Mouse (Mus musculus): ENCODE data around the gene Ppp1r3f. TPM values are rescaled to one million over a fixed set of nuclear protein-coding genes. Genes with fewer than 3 reads are reported as not detected.

Gene Ppp1r3f
- polyA plus RNA-seq, 1 experiment: 4.0 TPM

DNA sequence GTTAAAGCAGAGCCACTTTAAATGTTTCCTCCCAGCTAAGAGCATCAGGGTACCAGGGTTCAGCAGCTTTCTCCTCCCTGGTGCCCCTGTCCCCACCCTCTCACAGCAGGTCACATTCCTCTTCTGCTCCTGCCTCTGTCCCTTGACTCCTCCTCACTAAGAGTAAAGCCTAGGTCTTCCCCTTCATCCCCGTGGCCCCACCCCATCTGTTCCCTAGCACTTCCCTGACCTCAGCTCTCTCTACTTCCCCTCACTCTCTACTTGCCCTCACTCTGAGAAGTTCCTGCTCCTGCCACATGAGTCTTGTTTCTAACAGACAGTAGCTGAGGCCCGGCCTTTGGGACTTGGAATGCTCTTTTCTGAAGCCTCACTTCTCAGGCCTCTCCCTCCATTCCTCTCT, 11.0 kb downstream of the Ppp1r3f start:
- 0 out of 2 replicates have a peak, but pooled peaks cover 1% of the 10 kb centered on the region for H3K36me3 ChIP-seq (ENCODE audit: control insufficient read depth, insufficient read depth, low read length)
- TF ChIP-seq POLR2A (IDR thresholded peaks at IDR 0.05; ENCODE audit: low read depth, low read length): no peak
- TF ChIP-seq CTCF (IDR thresholded peaks at IDR 0.05; ENCODE audit: extremely low read depth, insufficient read depth, insufficient read length, insufficient replicate concordance): no peak
- no peak overlapping the region for H3K27ac ChIP-seq (ENCODE audit: insufficient read depth, low read length)
- 41% methylated on average over 2 of the region's 2 CpGs for WGBS
- H3K27me3 ChIP-seq (ENCODE audit: control insufficient read depth, insufficient read depth, low read length): no peaks in the 10 kb centered on the region
- no peak overlapping the region for H3K4me3 ChIP-seq (ENCODE audit: extremely low read depth, insufficient read depth, insufficient read length)
- no peaks in the 10 kb centered on the region; the same call in 1 of the 2 replicates for H3K4me1 ChIP-seq (ENCODE audit: control insufficient read depth, insufficient read depth, insufficient read length)
- DNase-seq (ENCODE audit: low read depth in 1 of 2, low spot score in 2 of 2): no peak

DNA sequence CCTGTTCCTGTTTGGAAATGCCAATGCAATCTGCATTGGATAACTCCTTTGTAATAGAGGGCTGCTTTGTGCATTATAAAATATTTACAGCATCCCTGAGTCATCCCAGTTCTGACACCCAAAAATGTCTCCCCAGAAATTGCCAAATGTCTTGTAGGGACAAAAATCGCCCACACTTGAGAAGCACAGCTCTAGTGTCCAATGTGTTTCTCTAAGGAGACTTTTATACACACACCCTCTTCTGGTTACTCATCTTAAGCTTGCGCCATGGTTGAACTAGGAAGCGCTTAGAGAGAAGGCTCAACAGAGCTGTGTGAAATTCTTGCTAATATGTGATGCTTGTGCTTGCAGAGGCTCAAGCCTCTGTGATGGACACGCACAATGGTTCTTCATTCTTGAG, 20.6 kb downstream of the Ppp1r3f start:
- TF ChIP-seq POLR2A (IDR thresholded peaks at IDR 0.05; ENCODE audit: low read depth, low read length) (no peak), CTCF (IDR thresholded peaks at IDR 0.05; ENCODE audit: extremely low read depth, insufficient read depth, insufficient read length, insufficient replicate concordance) (no peak)
- no peaks in the 10 kb centered on the region for H3K27me3 ChIP-seq (ENCODE audit: control insufficient read depth, insufficient read depth, low read length)
- H3K4me1 ChIP-seq (ENCODE audit: control insufficient read depth, insufficient read depth, insufficient read length): no peaks in the 10 kb centered on the region
- no peaks in the 10 kb centered on the region for H3K36me3 ChIP-seq (ENCODE audit: control insufficient read depth, insufficient read depth, low read length)
- no peak for DNase-seq (ENCODE audit: low read depth in 1 of 2, low spot score in 2 of 2)
- H3K27ac ChIP-seq (ENCODE audit: insufficient read depth, low read length): no peak overlapping the region
- 84% methylated on average over 4 of the region's 4 CpGs for WGBS
- H3K4me3 ChIP-seq (ENCODE audit: extremely low read depth, insufficient read depth, insufficient read length): no peak overlapping the region

DNA sequence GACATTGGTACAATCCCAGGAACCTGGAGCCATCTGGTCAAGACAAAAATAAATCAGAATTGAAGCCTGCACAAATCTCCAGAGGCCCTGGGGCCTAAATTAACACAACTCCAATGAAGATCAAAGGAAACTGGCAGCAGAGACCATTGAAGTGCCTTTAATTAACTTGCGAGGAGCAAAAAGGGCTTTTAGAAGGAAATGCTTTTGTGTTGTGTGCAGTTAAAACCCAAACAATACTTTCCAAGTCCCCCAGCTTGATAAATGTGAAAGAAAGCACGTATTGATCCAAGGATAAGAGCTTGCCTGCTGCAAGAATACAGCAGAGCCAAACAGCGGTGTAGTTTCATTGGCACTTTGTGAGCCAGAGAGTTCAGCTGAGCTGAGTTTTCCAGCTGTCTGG, 49.1 kb downstream of the Ppp1r3f start:
- no peaks in the 10 kb centered on the region for H3K27me3 ChIP-seq (ENCODE audit: control insufficient read depth, insufficient read depth, low read length)
- TF ChIP-seq POLR2A (IDR thresholded peaks at IDR 0.05; ENCODE audit: low read depth, low read length): no peak
- no peak for TF ChIP-seq CTCF (IDR thresholded peaks at IDR 0.05; ENCODE audit: extremely low read depth, insufficient read depth, insufficient read length, insufficient replicate concordance)
- 83% methylated on average over 3 of the region's 3 CpGs for WGBS
- no peak overlapping the region for H3K4me3 ChIP-seq (ENCODE audit: extremely low read depth, insufficient read depth, insufficient read length)
- no peaks in the 10 kb centered on the region for H3K4me1 ChIP-seq (ENCODE audit: control insufficient read depth, insufficient read depth, insufficient read length)
- DNase-seq (ENCODE audit: low read depth in 1 of 2, low spot score in 2 of 2): no peak
- H3K27ac ChIP-seq (ENCODE audit: insufficient read depth, low read length): no peak overlapping the region
- H3K36me3 ChIP-seq (ENCODE audit: control insufficient read depth, insufficient read depth, low read length): no peaks in the 10 kb centered on the region

Other genes starting within 250 kb of the Ppp1r3f start
- 0.32 and 0.43 TPM in 2 replicates for gene Usp27x, start 198.5 kb downstream of the Ppp1r3f start, polyA plus RNA-seq (2012; rRNA removed)
- gene Foxp3, start 639 bp downstream of the Ppp1r3f start, polyA plus RNA-seq (2012; rRNA removed): 5.7 and 10.5 TPM in 2 replicates
- gene Ccdc22, start 31.2 kb upstream of the Ppp1r3f start, polyA plus RNA-seq (2012; rRNA removed): 15.1 and 19.9 TPM in 2 replicates
- 0.07 and 0.09 TPM in 2 replicates for gene Cacna1f, start 32.8 kb upstream of the Ppp1r3f start, polyA plus RNA-seq (2012; rRNA removed)
- 2.4 and 3.2 TPM in 2 replicates for gene Syp, start 64.2 kb upstream of the Ppp1r3f start, polyA plus RNA-seq (2012; rRNA removed)
- gene Prickle3, start 83.0 kb upstream of the Ppp1r3f start, polyA plus RNA-seq (2012; rRNA removed): 27.1 and 30.6 TPM in 2 replicates
- gene Plp2, start 97.1 kb upstream of the Ppp1r3f start, polyA plus RNA-seq (2012; rRNA removed): 88.2 and 90.0 TPM in 2 replicates
- 0.29 and 0.52 TPM in 2 replicates for gene Magix, start 107.0 kb upstream of the Ppp1r3f start, polyA plus RNA-seq (2012; rRNA removed)
- gene Gpkow, start 122.8 kb upstream of the Ppp1r3f start, polyA plus RNA-seq (2012; rRNA removed): 6.1 and 6.2 TPM in 2 replicates
- 38.4 and 41.7 TPM in 2 replicates for gene Wdr45, start 140.1 kb upstream of the Ppp1r3f start, polyA plus RNA-seq (2012; rRNA removed)
- 0.13 and 0.75 TPM in 2 replicates for gene Gm45208, start 148.0 kb upstream of the Ppp1r3f start, polyA plus RNA-seq (2012; rRNA removed)
- gene Praf2, start 154.2 kb upstream of the Ppp1r3f start, polyA plus RNA-seq (2012; rRNA removed): 26.0 and 33.7 TPM in 2 replicates
- gene Ccdc120, start 176.6 kb upstream of the Ppp1r3f start, polyA plus RNA-seq (2012; rRNA removed): 1.6 and 1.7 TPM in 2 replicates
- gene Tfe3, start 188.3 kb upstream of the Ppp1r3f start, polyA plus RNA-seq (2012; rRNA removed): 23.3 and 24.6 TPM in 2 replicates
- gene Gripap1, start 215.5 kb upstream of the Ppp1r3f start, polyA plus RNA-seq (2012; rRNA removed): 53.3 and 53.9 TPM in 2 replicates
- 1.4 and 1.6 TPM in 2 replicates for gene Kcnd1, start 248.0 kb upstream of the Ppp1r3f start, polyA plus RNA-seq (2012; rRNA removed)